24 mouse cellular contexts compared by ENCODE assay signal in genomic region chr4:84741301-84741700, GRCm38 (mm10).
DNase-seq lines count a peak whose midpoint lies in the region; ATAC-seq and TF ChIP-seq lines count a peak whose summit lies in the region.
"Had no signal": no experiment of that assay in that cellular context is flagged by ENCODE, and none has a peak within 500 bp of the region (broad histone marks: within the 10 kb centered on the region; RNA-seq: fewer than 3 reads in every experiment).

No protein-coding gene starts in this region.

- peak overlapping the region; percentile 1 for H3K4me3 ChIP-seq in myocyte
- no peak overlapping the region for H3K4me3 ChIP-seq in midbrain, embryonic 11.5 days (ENCODE audit: low read depth, low read length)
- no peak overlapping the region for H3K4me3 ChIP-seq in midbrain, embryonic 15.5 days
- H3K4me3 ChIP-seq: embryonic facial prominence, embryonic 13.5 days; heart, embryonic 13.5 days; limb, embryonic 12.5 days; lung, embryonic 15.5 days; midbrain, embryonic 12.5 days had no signal

- H3K4me1 ChIP-seq in midbrain, embryonic 11.5 days (ENCODE audit: control insufficient read depth, insufficient read depth, low read length): no peaks in the 10 kb centered on the region
- H3K4me1 ChIP-seq in midbrain, embryonic 15.5 days: no peaks in the 10 kb centered on the region
- H3K4me1 ChIP-seq: heart, embryonic 13.5 days; lung, embryonic 15.5 days; midbrain, embryonic 12.5 days had no signal

- no peaks in the 10 kb centered on the region for H3K36me3 ChIP-seq in myocyte (ENCODE audit: control insufficient read depth, insufficient read depth)
- H3K36me3 ChIP-seq in midbrain, embryonic 11.5 days (ENCODE audit: control insufficient read depth, insufficient read depth, low read length): no peaks in the 10 kb centered on the region
- H3K36me3 ChIP-seq in midbrain, embryonic 15.5 days (replicated peaks): no peaks in the 10 kb centered on the region
- H3K36me3 ChIP-seq: embryonic facial prominence, embryonic 13.5 days; heart, embryonic 13.5 days; limb, embryonic 12.5 days; lung, embryonic 15.5 days; midbrain, embryonic 12.5 days had no signal

- WGBS in midbrain, embryonic 11.5 days: 48% methylated on average over 2 of the region's 2 CpGs
- WGBS in midbrain, embryonic 15.5 days: 58% methylated on average over 2 of the region's 2 CpGs

- no peak for ATAC-seq in midbrain, embryonic 11.5 days (ENCODE audit: low FRiP score)
- ATAC-seq in midbrain, embryonic 15.5 days (replicated peaks): no peak
- ATAC-seq: hindbrain, postnatal 0 days had no signal

- H3K27ac ChIP-seq in midbrain, embryonic 11.5 days (ENCODE audit: low read depth, low read length): no peak overlapping the region
- H3K27ac ChIP-seq in midbrain, embryonic 15.5 days: no peak overlapping the region
- H3K27ac ChIP-seq: embryonic facial prominence, embryonic 13.5 days; heart, embryonic 13.5 days; hindbrain, postnatal 0 days; limb, embryonic 12.5 days; liver, embryonic 14.5 days; lung, embryonic 15.5 days; macrophage; midbrain, embryonic 12.5 days had no signal

- TF ChIP-seq POLR2A in myocyte (IDR thresholded peaks at IDR 0.05; ENCODE audit: insufficient read length, low read depth): no peak

- H3K9ac ChIP-seq in midbrain, embryonic 11.5 days (ENCODE audit: low read length): no peak overlapping the region
- no peak overlapping the region for H3K9ac ChIP-seq in midbrain, embryonic 15.5 days
- H3K9ac ChIP-seq: embryonic facial prominence, embryonic 13.5 days; heart, embryonic 13.5 days; limb, embryonic 12.5 days; liver, embryonic 14.5 days; lung, embryonic 15.5 days; midbrain, embryonic 12.5 days had no signal

- H3K27me3 ChIP-seq in myocyte (ENCODE audit: control insufficient read depth, insufficient read depth, insufficient read length): no peaks in the 10 kb centered on the region
- no peaks in the 10 kb centered on the region for H3K27me3 ChIP-seq in midbrain, embryonic 11.5 days (ENCODE audit: control insufficient read depth, insufficient read depth, low read length)
- H3K27me3 ChIP-seq in midbrain, embryonic 15.5 days (replicated peaks): no peaks in the 10 kb centered on the region
- H3K27me3 ChIP-seq: CH12.LX; embryonic facial prominence, embryonic 13.5 days; limb, embryonic 12.5 days; lung, embryonic 15.5 days; midbrain, embryonic 12.5 days had no signal

- H3K4me2 ChIP-seq in myocyte (ENCODE audit: low read depth): peak overlapping the region; percentile 73
- no peak overlapping the region for H3K4me2 ChIP-seq in midbrain, embryonic 11.5 days
- no peak overlapping the region for H3K4me2 ChIP-seq in midbrain, embryonic 15.5 days
- H3K4me2 ChIP-seq: embryonic facial prominence, embryonic 13.5 days; heart, embryonic 13.5 days; limb, embryonic 12.5 days; lung, embryonic 15.5 days; midbrain, embryonic 12.5 days had no signal

- no peak overlapping the region for H3ac ChIP-seq in myocyte (ENCODE audit: control insufficient read depth, insufficient read length)

- no peaks in the 10 kb centered on the region for H3K79me2 ChIP-seq in myocyte (ENCODE audit: control insufficient read depth, insufficient read depth)

- peak; percentile 38 for DNase-seq in embryo, embryonic 10 days (ENCODE audit: low spot score)
- DNase-seq in embryo, embryonic 9.5 days (ENCODE audit: extremely low spot score): no peak
- peak; percentile 55 for DNase-seq in embryo, embryonic 11 days
- DNase-seq in forelimb bud, embryonic 11.5 days (ENCODE audit: low read depth, low spot score): peak; percentile 70
- DNase-seq in midbrain, embryonic 11.5 days (ENCODE audit: low spot score, missing footprints): no peak
- DNase-seq in right cerebral cortex, postnatal 25 days: no peak
- DNase-seq: adrenal gland, adult 8-10 months; cerebellum, postnatal 10 days; heart, postnatal 36 days; kidney, adult 2 months; kidney, postnatal 25 days; spleen, adult 18-20 months; thymus, postnatal 36 days had no signal

- H3K9me3 ChIP-seq in midbrain, embryonic 11.5 days (ENCODE audit: control insufficient read depth, low read length): no peaks in the 10 kb centered on the region
- no peaks in the 10 kb centered on the region for H3K9me3 ChIP-seq in midbrain, embryonic 15.5 days
- H3K9me3 ChIP-seq: embryonic facial prominence, embryonic 13.5 days; heart, embryonic 13.5 days; limb, embryonic 12.5 days; lung, embryonic 15.5 days; midbrain, embryonic 12.5 days had no signal

TF ChIP-seq in myocyte, 11 proteins besides CTCF, POLR2A, EP300 and RAD21:
- TF ChIP-seq SRF (IDR thresholded peaks at IDR 0.05; ENCODE audit: control insufficient read depth, insufficient read length, low read depth): no peak
- TF ChIP-seq USF1 (IDR thresholded peaks at IDR 0.05; ENCODE audit: low read depth): peak; percentile 67
- peak; percentile 3 for TF ChIP-seq MAX (IDR thresholded peaks at IDR 0.05; ENCODE audit: low read depth)
- TF ChIP-seq TCF12 (IDR thresholded peaks at IDR 0.05; ENCODE audit: insufficient read depth, poor library complexity, severe bottlenecking): peak; percentile 40
- TF ChIP-seq POLR2AphosphoS2 (IDR thresholded peaks at IDR 0.05; ENCODE audit: insufficient read length, low read depth): no peak
TF ChIP-seq in myocyte: peak in this region for 3.

Comparison
In these comparisons a context has a peak if more than half of its experiments do, and no peak if none do; other contexts are left out.
1. DNase-seq: peak in embryo, embryonic 10 days (single experiment), embryo, embryonic 11 days (single experiment) and forelimb bud, embryonic 11.5 days (single experiment); none in embryo, embryonic 9.5 days (single experiment), midbrain, embryonic 11.5 days (single experiment) and right cerebral cortex, postnatal 25 days (single experiment).